Mouse (Mus musculus): ENCODE data around the gene Adm.

- TF ChIP-seq POLR2A (IDR thresholded peaks at IDR 0.05; ENCODE audit: borderline replicate concordance, extremely low read depth, insufficient read depth, insufficient read length, poor library complexity, severe bottlenecking) (no peak), CTCF (IDR thresholded peaks at IDR 0.05; ENCODE audit: borderline replicate concordance, extremely low read depth, insufficient read depth, insufficient read length) (no peak)
These were observed 2.5 kb upstream of the Adm start for GRCm38 (mm10) chr7:110624961-110625360.

All from brain, embryonic 14.5 days (tissue).